Mouse (Mus musculus): ENCODE results near the gene Plcl1. TPM values are rescaled to one million over a fixed set of nuclear protein-coding genes. Genes with fewer than 3 reads are reported as not detected.

Gene Plcl1
- polyA plus RNA-seq, 1 experiment from 2014 or later, result 3.8 TPM

DNA sequence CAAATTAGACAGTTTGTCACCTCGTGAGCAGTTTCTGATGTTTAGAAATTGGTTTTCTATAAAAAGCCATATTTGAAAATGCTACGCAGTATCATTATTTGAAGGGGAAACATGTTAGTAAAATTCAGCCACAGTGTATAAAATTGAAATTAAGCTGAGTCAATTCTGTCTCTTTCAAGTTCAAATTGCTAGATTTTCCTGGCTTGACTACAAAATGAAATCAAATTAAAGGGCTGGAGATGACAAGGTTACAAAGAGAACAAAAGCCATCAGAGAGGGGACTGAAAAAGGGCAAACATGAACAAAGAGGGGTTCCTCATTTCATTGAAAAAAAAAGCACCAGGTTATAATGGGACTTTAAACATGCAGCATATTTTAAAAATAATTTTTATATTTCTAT is 255.7 kb downstream of the Plcl1 start:
- Histone ChIP-seq H3K36me3 (ENCODE audit: control insufficient read depth, insufficient read depth, low read length) (no peaks in the 10 kb centered on the region), H3K27ac (ENCODE audit: low read length) (no peak overlapping the region), H3K9me3 (ENCODE audit: control insufficient read depth, low read depth, low read length) (no peaks in the 10 kb centered on the region), H3K4me1 (ENCODE audit: control insufficient read depth, insufficient read depth, low read length) (peaks cover 1% of the 10 kb centered on the region; the same call in 1 of the 2 replicates), H3K4me2 (replicated peaks; ENCODE audit: low read depth, low read length) (no peak overlapping the region), H3K27me3 (ENCODE audit: control insufficient read depth, insufficient read depth, low read length) (no peaks in the 10 kb centered on the region), H3K9ac (replicated peaks; ENCODE audit: low read depth, low read length) (no peak overlapping the region), H3K4me3 (ENCODE audit: low read depth, low read length) (no peak overlapping the region)
- ATAC-seq (ENCODE audit: insufficient number of reproducible peaks, insufficient read depth, low FRiP score, low read depth), result no peak
- 71% methylated on average over 2 of the region's 2 CpGs for WGBS

DNA sequence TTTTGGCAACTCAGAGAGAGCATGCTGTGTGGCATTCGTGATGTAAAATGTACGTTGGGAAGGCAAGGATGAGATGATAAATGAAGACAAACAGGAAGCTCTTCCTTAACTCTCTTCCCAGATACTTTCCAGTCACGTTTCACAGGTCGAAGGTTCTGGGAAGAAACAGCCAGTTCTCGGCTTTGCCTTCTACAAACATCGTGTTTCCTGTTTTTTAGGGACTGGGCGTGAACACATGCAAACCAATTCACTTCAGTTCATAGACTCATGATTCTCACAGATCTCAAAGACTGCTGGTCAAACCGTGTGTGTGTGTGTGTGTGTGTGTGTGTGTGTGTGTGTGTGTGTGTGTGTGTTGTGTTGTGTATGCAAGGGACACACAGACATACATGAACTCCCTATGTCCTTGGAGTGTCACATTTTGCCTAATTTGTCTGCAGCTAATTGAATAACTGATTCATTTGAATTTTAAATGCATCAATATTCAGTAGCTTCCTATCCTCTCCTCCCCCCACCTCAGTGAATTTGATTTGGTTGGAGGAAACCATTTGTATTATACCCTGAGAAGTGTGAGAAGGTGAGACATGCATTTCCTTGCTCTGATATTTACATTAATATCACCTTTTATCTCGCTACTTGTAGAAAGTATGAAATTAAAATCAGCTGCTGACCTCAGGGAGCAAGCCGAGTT is 259.6 kb downstream of the Plcl1 start:
- Histone ChIP-seq H3K4me3 (ENCODE audit: low read depth, low read length) (no peak overlapping the region), H3K4me2 (replicated peaks; ENCODE audit: low read depth, low read length) (no peak overlapping the region), H3K4me1 (ENCODE audit: control insufficient read depth, insufficient read depth, low read length) (peaks cover 3% of the 10 kb centered on the region; the same call in 1 of the 2 replicates), H3K9ac (replicated peaks; ENCODE audit: low read depth, low read length) (no peak overlapping the region), H3K9me3 (ENCODE audit: control insufficient read depth, low read depth, low read length) (no peaks in the 10 kb centered on the region), H3K36me3 (ENCODE audit: control insufficient read depth, insufficient read depth, low read length) (no peaks in the 10 kb centered on the region), H3K27ac (ENCODE audit: low read length) (no peak overlapping the region), H3K27me3 (ENCODE audit: control insufficient read depth, insufficient read depth, low read length) (no peaks in the 10 kb centered on the region)
- ATAC-seq (ENCODE audit: insufficient number of reproducible peaks, insufficient read depth, low FRiP score, low read depth), result no peak
- WGBS, result 48% methylated on average over 10 of the region's 10 CpGs

DNA sequence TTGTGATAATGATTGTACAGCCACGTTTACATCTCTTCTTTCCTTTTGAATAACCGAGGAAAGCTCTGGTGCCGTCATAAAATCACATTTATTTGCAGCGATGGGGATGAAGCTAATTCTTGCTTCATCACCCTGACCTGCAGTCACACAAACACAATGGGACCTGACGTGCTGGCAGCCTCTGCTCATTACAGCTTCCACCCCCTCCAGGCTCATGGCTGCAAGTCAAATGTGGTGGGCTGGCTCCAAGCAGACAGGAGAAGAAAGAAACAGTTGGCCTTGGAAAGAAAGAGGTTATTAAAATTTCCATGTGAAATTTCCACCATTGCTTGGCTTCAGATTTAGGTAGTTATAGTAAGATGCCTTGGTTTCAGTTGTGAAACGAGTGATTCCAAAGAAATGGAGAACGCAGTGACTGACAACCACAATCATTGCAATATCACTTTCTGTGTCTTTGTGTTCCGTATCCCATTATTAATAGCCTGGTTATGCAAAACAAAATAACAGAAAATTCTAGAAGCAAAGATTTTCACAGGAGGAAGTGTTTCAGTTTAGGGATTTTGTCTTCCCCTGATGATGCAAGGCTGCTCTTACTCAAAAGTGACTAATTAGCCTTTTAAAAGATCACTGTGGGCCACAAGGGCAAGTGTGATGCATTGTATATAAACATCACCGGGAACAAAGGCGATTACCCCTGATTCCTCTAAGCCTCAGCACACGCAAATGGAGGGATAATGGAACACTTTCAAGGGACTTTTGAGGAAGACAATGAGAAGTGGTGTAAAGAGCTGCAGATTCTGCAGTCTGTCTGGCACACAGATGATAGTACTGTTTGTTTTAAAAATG is 260.3 kb downstream of the Plcl1 start:
- Histone ChIP-seq H3K9me3 (ENCODE audit: control insufficient read depth, low read depth, low read length) (no peaks in the 10 kb centered on the region), H3K27ac (ENCODE audit: low read length) (no peak overlapping the region), H3K4me2 (replicated peaks; ENCODE audit: low read depth, low read length) (no peak overlapping the region), H3K4me1 (ENCODE audit: control insufficient read depth, insufficient read depth, low read length) (peaks cover 3% of the 10 kb centered on the region; the same call in 1 of the 2 replicates), H3K27me3 (ENCODE audit: control insufficient read depth, insufficient read depth, low read length) (no peaks in the 10 kb centered on the region), H3K9ac (replicated peaks; ENCODE audit: low read depth, low read length) (no peak overlapping the region), H3K36me3 (ENCODE audit: control insufficient read depth, insufficient read depth, low read length) (no peaks in the 10 kb centered on the region), H3K4me3 (ENCODE audit: low read depth, low read length) (no peak overlapping the region)
- 36% methylated on average over 11 of the region's 11 CpGs for WGBS
- no peak for ATAC-seq (ENCODE audit: insufficient number of reproducible peaks, insufficient read depth, low FRiP score, low read depth)

DNA sequence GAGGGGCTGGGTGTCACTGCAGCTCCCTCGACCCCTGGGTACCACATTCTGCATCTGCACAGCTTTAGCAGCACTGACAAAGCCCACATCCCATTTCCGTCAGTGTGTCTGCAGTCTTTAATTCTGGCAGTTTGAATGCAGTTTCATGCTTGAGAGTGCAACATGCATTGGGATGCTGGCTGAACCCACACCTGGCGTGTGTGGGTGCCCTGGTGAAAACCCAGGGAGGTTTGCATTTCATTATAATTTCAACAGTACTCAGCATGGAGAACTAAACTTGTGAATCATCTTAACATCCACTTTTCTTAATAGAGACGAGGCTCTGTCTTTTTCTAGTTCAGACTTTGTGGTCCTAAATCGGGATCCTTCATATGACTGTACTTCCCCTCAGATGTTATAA is 261.1 kb downstream of the Plcl1 start:
- Histone ChIP-seq H3K9me3 (ENCODE audit: control insufficient read depth, low read depth, low read length) (no peaks in the 10 kb centered on the region), H3K4me3 (ENCODE audit: low read depth, low read length) (no peak overlapping the region), H3K4me1 (ENCODE audit: control insufficient read depth, insufficient read depth, low read length) (peaks cover 3% of the 10 kb centered on the region; the same call in 1 of the 2 replicates), H3K27me3 (ENCODE audit: control insufficient read depth, insufficient read depth, low read length) (no peaks in the 10 kb centered on the region), H3K4me2 (replicated peaks; ENCODE audit: low read depth, low read length) (no peak overlapping the region), H3K36me3 (ENCODE audit: control insufficient read depth, insufficient read depth, low read length) (no peaks in the 10 kb centered on the region), H3K9ac (replicated peaks; ENCODE audit: low read depth, low read length) (no peak overlapping the region), H3K27ac (ENCODE audit: low read length) (no peak overlapping the region)
- WGBS, result 63% methylated on average over 5 of the region's 5 CpGs
- no peak for ATAC-seq (ENCODE audit: insufficient number of reproducible peaks, insufficient read depth, low FRiP score, low read depth)

DNA sequence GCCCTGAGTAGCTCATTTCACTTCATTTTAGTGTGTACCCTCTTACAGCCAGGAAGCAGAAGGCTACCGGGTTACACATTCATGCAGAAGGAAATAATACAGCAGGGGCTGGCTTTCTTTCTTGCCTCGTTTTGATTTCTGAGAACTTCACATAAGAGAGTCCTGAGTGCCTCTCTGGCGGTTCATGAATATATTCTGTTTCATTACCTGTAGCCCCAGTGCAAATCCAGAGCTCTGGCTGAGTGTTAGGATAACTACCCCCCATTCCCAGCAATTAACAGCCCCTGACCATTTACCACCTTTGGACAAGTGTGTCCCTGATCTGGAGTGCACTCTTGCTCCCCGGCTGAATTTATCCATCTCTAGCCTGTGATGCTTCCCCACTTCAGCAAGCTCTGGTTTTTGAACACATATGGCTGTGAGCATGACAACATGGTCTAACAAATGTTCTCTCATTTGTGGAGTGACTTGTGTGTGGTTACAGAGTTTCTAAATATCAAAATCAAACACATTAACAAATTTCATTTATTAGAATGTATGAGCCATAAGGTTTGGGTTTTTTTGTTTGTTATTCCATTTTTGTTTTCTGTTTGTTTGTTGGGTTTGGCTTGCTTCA is 263.0 kb downstream of the Plcl1 start:
- no peaks in the 10 kb centered on the region for H3K9me3 ChIP-seq (ENCODE audit: control insufficient read depth, low read depth, low read length)
- H3K4me1 ChIP-seq (ENCODE audit: control insufficient read depth, insufficient read depth, low read length), result peaks cover 3% of the 10 kb centered on the region; the same call in 1 of the 2 replicates
- no peaks in the 10 kb centered on the region for H3K27me3 ChIP-seq (ENCODE audit: control insufficient read depth, insufficient read depth, low read length)
- no peak overlapping the region for H3K9ac ChIP-seq (replicated peaks; ENCODE audit: low read depth, low read length)
- no peak for ATAC-seq (ENCODE audit: insufficient number of reproducible peaks, insufficient read depth, low FRiP score, low read depth)
- 52% methylated on average over 4 of the region's 4 CpGs for WGBS
- no peak overlapping the region for H3K4me3 ChIP-seq (ENCODE audit: low read depth, low read length)
- no peaks in the 10 kb centered on the region for H3K36me3 ChIP-seq (ENCODE audit: control insufficient read depth, insufficient read depth, low read length)
- no peak overlapping the region for H3K27ac ChIP-seq (ENCODE audit: low read length)
- H3K4me2 ChIP-seq (replicated peaks; ENCODE audit: low read depth, low read length), result no peak overlapping the region

DNA sequence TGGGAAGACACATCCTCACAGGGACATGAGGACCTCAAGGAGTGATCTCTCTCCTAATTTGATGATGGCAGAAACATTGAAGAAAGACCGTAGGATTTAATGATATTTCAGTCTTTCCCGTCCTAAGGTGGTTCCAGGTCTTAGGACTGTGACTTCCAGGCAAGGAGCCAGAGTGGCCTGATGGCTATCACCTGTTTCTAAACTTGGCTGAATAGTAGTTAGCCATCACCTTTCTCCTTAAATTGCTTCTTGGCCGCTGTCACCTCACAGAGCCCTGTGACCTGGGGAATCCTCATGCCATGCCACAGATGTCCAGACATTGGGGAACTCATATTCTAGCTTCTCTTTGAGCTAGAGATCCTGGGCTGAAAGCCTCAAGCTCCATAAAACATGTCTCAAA is 277.0 kb downstream of the Plcl1 start:
- no peaks in the 10 kb centered on the region for H3K27me3 ChIP-seq (ENCODE audit: control insufficient read depth, insufficient read depth, low read length)
- no peaks in the 10 kb centered on the region for H3K4me1 ChIP-seq (ENCODE audit: control insufficient read depth, insufficient read depth, low read length)
- no peak for ATAC-seq (ENCODE audit: insufficient number of reproducible peaks, insufficient read depth, low FRiP score, low read depth)
- no peaks in the 10 kb centered on the region for H3K9me3 ChIP-seq (ENCODE audit: control insufficient read depth, low read depth, low read length)
- H3K9ac ChIP-seq (replicated peaks; ENCODE audit: low read depth, low read length), result no peak overlapping the region
- H3K4me2 ChIP-seq (replicated peaks; ENCODE audit: low read depth, low read length), result no peak overlapping the region
- 95% methylated on average over 3 of the region's 3 CpGs for WGBS
- no peaks in the 10 kb centered on the region for H3K36me3 ChIP-seq (ENCODE audit: control insufficient read depth, insufficient read depth, low read length)
- H3K27ac ChIP-seq (ENCODE audit: low read length), result no peak overlapping the region
- no peak overlapping the region for H3K4me3 ChIP-seq (ENCODE audit: low read depth, low read length)

DNA sequence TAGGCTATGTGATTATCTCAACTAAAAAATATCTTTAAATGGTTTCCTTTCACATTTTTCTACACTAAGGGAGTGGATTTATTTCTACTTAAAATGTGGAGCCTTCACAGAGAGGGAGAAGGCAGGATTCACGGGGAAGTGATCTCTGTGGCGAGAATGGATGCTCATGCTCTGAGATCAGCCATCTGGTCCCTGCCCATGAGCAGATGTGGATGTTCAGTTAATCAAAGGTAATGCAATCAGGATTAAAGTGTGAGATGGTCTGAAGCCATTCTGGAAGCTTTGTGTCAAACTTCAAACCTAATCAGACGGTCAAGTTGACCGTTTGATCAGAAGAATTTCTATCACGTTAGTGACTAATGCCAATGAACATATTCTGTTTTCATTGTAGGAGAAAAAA is 280.5 kb downstream of the Plcl1 start:
- no peak overlapping the region for H3K9ac ChIP-seq (replicated peaks; ENCODE audit: low read depth, low read length)
- no peaks in the 10 kb centered on the region for H3K9me3 ChIP-seq (ENCODE audit: control insufficient read depth, low read depth, low read length)
- no peaks in the 10 kb centered on the region for H3K36me3 ChIP-seq (ENCODE audit: control insufficient read depth, insufficient read depth, low read length)
- no peak overlapping the region for H3K4me2 ChIP-seq (replicated peaks; ENCODE audit: low read depth, low read length)
- no peak overlapping the region for H3K4me3 ChIP-seq (ENCODE audit: low read depth, low read length)
- H3K27me3 ChIP-seq (ENCODE audit: control insufficient read depth, insufficient read depth, low read length), result no peaks in the 10 kb centered on the region
- H3K4me1 ChIP-seq (ENCODE audit: control insufficient read depth, insufficient read depth, low read length), result no peaks in the 10 kb centered on the region
- 73% methylated on average over 5 of the region's 5 CpGs for WGBS
- ATAC-seq (ENCODE audit: insufficient number of reproducible peaks, insufficient read depth, low FRiP score, low read depth), result no peak
- H3K27ac ChIP-seq (ENCODE audit: low read length), result no peak overlapping the region

DNA sequence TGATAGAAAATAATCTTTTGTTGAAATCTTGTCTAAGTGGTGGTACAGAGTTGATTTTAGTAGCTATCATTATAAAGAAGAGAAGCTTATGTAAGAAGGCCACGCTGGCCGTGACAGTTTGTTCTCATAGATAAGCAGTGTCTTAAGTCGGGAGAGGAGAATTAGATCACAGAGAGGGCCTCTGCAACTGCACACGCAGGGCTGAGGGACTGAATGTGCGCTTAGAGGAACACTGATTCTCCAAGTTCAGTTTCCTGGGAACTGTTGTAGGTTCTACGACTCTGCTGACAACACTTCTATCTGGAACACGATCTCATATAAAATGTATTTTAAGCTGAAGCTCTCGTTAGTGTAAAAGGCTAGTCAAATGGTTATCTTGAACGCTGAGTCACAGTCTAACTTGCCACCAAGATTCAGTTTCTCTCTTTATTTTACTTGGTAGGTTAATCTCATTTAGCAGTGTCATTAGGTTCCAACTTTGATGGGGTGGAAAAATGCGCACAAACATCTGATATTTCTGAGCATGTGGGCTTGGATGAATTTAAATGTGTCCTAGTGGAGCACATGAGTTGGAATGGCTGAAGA is 288.0 kb downstream of the Plcl1 start:
- Histone ChIP-seq H3K4me2 (replicated peaks; ENCODE audit: low read depth, low read length) (no peak overlapping the region), H3K4me3 (ENCODE audit: low read depth, low read length) (no peak overlapping the region), H3K9me3 (ENCODE audit: control insufficient read depth, low read depth, low read length) (no peaks in the 10 kb centered on the region), H3K27me3 (ENCODE audit: control insufficient read depth, insufficient read depth, low read length) (no peaks in the 10 kb centered on the region), H3K27ac (ENCODE audit: low read length) (no peak overlapping the region), H3K36me3 (ENCODE audit: control insufficient read depth, insufficient read depth, low read length) (no peaks in the 10 kb centered on the region), H3K4me1 (ENCODE audit: control insufficient read depth, insufficient read depth, low read length) (no peaks in the 10 kb centered on the region), H3K9ac (replicated peaks; ENCODE audit: low read depth, low read length) (no peak overlapping the region)
- ATAC-seq (ENCODE audit: insufficient number of reproducible peaks, insufficient read depth, low FRiP score, low read depth), result no peak
- 76% methylated on average over 10 of the region's 10 CpGs for WGBS

All from stomach, embryonic 14.5 days (tissue).